Mouse (Mus musculus) A20 (cell line): ENCODE data around the gene Nrxn1.
A peak's percentile ranks its signal among the peaks of the same experiment; 100 is the strongest.

ENCODE experiments used
- DNase-seq: peaks from one replicate; pipeline ENCODE4 v3.0.0-alpha.2; 2011; ENCODE audit warnings: low read depth, low spot score

Gene Nrxn1

DNA sequence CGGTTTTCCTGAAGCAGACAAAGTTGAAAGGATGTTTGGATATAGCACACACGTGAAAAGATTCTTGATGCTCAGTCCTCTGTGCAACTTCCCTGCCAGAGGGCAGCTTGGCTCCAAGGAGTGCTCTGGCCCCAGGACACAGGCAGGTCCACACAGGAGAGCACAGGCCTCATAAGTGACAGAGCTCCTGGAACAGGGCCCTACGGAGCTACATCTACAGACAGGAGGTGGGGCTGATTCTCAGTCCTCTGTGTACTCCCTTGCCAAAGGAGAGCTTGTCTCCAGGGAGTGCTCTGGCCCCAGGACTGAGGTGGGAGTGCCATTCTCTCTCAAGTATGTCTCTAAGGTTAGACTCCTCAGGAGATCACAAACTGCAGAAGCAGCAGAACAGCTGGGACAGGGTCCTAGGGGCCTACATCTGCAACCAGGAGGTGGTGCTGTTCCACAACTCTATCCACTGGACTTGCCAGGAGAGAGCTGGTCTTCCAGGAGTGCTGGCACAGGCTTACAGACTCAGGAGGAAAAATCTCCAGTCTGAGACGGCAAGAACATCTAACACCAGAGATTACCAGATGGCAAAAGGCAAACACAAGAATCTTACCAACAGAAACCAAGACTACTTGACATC is 129.9 kb downstream of the Nrxn1 start:
- peak; percentile 30 for DNase-seq

- no peak for DNase-seq
Measured at GRCm38 (mm10) chr17:90955221-90955620, 137.7 kb downstream of the Nrxn1 start.

- no peak for DNase-seq
Measured at GRCm38 (mm10) chr17:90934929-90935328, 157.9 kb downstream of the Nrxn1 start.

DNA sequence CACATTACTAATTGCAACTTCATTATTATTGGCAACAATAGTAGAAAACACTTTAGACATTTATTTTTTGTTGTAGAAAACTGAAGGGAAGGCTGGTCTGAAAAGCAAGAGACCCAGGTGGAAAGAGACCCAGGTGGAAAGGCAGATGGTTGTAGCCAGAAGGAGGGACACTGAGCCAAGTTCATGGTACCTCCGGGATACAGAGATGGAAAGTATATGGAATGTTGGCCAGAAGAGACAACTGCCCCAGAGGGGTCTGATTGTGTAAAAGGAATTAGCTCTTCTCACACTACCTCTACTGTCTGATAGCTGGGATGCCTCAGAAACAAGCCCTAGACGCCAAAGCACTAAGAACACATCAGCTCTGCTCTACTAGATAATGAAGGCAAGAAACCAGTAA is 179.6 kb downstream of the Nrxn1 start:
- DNase-seq, result no peak

DNA sequence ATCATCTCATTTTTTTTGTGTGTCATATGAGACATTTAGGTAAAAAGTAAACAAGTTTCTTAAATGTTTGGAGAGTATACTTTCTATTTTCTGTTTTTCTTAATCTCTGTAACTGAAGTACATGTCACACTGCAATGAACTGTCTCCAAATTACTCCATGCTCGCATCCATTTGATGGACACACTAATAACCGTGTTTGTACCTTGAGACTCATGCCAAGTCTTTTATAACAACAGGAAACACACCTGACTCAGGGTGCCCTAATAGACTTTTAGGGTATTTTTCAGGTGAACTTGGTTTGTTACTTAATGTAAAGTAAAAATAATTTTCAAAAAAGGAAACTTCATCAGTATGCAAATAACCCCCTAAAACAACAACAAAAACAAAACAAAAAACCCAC is 180.1 kb downstream of the Nrxn1 start:
- no peak for DNase-seq

DNA sequence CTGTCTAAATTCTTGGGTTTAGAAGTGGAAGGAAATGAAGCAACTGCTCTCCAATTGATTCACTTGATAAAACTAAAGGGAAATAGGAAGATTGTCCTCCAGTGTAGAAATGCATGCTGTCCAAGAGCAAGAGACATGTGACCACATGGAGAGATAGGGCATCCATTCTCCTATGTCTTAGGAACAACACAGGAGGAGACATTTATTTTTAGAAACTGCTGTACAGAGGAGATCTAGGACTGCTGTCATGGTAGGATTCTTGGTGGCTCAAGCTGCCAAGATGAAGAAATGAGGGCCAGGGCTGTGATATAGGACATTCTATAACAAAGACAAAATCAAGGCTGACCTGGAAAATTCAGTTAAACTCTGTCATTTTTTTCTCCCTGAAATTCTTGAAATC is 180.5 kb downstream of the Nrxn1 start:
- no peak for DNase-seq

DNA sequence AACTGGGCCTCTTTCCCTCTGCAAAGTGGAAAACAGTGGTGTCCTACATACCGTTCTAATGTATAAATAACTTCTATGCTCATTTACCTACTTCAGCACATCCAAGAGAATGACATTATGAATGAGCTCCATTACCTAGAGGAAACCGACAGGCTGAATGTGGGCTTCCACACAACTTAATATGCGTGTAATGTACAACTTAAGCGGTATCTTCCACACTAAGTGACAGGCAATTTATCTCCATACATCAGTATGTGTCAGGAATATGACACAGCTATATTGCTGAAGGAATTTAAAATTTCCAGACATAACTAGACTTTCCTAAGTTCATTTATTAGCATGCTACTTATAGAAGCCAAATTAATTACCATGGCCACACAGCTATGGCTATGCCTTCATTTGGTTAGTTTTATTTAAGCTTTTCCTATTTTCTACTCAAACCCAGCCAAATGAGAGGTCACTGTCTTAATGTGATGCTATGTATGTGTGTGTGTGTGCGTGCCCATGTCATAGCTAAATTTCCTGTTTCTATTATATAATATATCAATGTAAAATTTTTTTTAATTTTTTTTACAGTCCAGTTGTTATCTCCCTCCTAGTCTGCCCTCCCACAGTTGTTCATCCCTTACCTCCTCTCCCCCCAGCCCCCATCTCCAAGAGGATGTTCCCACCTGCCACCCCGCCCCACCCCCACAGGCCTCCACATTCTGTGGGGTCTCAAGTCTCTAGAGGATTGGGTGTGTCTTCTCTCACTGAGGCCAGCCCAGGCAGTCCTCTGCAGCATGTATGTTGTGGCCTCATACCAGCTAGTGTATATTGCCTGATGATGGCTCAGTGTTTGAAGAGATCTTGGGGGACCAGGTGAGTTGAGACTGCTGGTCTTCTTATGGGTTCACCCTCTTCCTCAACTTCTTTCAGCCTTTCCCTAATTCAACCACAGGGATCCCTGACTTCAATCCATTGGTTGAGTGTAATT is 186.5 kb downstream of the Nrxn1 start:
- no peak for DNase-seq

DNA sequence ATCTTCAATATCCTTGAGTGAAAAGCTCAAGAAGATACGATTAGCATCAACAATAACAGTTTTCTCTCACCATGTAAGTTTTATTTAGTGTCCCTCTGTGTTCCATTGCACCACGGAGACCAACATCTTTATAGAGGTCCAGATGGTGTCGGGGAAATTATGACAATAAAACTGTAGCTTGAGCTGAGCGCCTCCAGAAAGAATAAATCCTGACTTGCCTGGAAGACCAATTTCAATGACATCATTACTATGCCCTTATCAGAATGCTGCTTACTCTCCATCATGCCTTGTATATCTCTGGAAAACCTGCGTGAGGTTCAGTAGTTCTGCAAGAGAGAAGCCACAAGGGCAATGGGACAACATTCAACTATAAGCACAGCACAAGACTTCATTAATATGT is 187.7 kb downstream of the Nrxn1 start:
- DNase-seq, result no peak

GRCm38 (mm10) chr17:90892327-90893259 is 200.3 kb downstream of the Nrxn1 start:
- DNase-seq, result no peak

DNA sequence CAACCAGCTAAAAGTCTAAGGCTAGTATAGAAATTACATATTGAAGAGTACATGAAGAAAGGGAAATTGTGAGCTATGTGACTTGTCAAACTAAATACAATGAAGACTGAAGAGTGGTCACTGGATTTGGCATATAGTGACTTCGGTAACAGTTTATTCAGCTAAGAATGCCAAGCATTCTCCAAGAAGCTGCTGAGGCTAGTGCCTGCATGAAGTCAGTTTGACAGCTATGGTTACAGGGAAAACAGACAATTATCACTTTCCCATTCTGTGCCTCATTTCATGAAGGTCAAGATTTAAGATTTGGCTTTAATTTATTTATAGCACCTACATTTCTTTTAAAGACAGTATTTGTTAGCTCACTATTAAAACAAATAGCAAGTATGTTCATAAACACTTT is 201.2 kb downstream of the Nrxn1 start:
- DNase-seq, result no peak

- DNase-seq, result no peak
Measured at GRCm38 (mm10) chr17:90857225-90857624, 235.6 kb downstream of the Nrxn1 start.

- no peak for DNase-seq
Measured at GRCm38 (mm10) chr17:90843876-90844275, 249.0 kb downstream of the Nrxn1 start.

DNA sequence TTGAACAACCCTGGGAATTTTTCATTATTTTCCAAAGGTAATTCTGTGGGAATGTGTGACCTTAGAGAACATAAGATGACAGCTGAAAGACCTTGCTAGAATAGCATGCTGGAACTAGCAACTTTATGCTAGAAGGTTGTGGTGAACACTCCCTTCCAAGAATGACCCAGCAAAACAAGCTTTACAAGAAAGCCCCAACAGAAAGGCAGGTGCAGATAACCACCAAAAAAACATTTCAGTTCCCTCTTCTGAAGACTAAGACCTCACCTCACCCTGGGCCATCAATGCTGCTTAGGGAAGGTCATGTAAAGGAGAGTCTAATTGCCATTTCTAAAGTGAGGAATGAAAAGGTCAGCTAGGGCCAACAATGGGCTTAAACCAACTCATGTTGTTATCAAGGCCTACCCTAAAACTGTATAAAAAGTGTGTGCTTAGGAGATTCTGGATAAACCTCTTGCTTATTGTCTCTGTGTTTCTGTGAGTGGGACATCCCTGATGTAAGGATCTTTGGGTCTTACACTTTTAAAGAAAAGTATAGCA is 249.7 kb downstream of the Nrxn1 start:
- peak; percentile 36 for DNase-seq

DNA sequence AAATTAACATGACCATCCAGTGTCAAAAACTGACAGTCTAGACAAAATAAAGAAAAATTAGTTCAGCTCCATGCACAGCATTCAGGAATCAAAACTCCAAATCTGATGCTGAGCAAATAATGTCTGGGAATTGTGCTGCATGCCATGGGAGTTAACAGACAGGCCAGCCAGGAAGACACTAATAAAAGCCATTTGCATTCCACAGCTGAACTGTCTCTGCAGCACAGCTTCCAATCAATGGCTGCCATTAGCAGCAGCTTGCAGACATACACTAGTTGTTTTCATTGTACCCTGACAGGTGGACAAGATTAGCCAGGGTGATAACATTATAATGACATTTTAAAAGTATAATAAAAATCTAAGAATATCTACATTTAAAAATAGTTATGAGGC is 255.9 kb downstream of the Nrxn1 start:
- DNase-seq, result no peak

DNA sequence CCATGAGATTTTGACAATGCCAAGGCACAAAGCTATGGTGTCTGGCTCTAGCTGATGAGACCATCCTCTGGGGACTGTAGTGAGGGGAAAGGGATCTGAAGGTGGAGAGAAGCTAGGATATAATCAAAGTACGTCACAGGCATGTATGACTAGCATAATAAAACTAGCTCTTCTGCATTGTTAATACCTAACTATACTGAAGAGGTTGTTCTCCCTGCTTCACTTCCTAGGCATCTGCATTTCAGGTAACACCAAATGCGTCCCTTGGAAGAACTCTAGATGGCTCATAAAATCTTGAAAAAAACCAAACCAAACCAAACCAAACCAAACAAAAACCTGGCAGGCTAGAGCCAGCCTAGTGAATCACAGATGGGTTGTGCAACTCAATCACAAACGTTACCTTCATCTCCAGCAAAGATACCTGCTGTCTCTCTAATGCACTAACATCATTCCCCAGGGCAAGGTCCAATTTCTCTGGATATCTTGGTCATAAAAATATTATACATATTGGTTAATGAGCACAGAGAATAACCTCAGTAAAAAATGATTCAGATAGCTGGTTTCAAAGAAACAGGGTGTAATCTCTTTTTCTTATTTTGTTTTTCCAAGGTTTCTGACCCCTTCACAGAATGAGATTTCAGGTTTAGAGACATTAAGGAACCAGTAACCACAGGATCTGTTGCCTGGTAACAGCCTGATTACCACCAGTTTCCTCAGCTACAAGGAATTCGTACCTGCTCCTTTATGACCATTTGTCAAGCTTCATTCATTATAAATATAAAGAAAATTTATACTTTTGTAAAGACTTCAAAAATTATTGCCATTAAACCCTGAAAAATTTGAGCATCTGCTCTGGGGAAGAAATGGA is 256.5 kb downstream of the Nrxn1 start:
- no peak for DNase-seq

DNA sequence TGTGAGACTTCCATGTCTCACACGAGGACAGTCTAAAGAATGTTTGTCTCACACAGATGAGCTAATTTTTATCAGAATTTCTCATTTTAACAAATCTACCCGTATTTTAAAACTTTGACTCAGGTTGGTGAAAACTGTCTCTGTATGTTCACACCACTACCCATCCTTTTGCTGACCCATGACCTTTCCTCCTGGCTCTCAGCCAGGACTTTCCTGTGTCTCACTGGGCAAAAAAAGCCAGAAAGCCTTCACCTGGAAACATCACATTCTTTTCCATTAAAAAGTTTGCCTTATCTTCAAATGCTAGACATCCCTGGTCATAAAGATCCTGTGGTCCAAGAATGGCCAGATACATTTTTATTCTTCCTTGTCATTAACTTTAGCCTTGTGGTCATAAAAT is 274.5 kb downstream of the Nrxn1 start:
- no peak for DNase-seq

GRCm38 (mm10) chr17:90817898-90818297 is 275.0 kb downstream of the Nrxn1 start:
- DNase-seq, result no peak

DNA sequence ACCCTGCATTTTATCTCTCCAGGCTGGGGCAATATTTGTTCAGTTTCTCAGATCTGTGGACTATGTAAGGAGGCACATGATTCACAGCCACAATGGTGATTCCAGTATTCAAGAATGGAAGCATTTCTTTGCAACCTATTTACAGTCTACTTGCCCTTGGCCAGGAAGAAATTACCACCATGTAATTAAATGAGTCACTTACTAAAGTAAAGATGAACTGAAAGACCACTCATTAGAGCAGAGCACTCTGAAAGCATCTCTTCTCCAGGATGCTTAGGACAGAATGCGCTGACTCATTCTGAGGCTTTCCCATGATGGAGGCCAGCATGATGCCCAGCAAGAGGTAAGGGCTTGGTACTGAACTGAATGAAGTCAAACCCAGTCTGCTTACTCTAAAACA is 277.6 kb downstream of the Nrxn1 start:
- DNase-seq, result no peak

DNA sequence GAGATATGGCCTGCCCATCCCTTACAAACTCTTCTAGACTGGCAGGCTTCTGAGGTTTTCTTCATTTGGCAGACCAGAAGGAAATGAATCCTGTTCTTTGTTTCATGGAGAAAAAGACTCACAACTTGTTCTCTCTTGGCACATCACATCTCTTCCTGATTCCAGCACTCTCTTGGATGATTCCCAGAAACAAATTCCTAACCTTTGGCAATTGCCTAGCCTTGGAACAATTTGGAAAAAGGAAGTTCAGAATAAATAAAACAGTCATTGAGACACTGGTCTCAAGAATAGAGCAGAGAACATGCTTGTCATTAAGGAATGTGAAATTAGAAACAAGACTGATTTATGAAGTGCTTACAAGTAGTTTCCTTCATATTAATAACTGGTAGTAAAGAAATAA is 279.1 kb downstream of the Nrxn1 start:
- no peak for DNase-seq

DNA sequence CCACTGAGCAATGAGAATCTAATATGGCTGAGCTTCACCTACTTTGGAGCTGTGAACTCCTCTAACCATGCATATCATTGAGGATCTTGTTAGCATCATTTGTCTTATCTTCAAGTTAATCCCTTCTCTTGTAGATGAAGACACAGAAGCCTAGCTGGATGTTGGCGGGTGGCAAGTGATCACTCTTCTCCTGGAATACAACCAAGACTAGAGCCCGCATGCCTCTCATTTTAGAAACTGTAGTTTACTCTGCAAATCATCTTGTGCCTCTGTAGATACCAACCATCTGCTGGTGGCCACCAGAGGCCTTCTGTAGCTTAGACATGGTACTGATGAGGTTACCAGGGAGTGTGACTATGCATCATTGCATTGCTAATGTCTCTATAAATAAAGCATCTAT is 280.4 kb downstream of the Nrxn1 start:
- no peak for DNase-seq
